Comparison of ENCODE assay signal across 11 mouse cellular contexts in the genomic region with DNA sequence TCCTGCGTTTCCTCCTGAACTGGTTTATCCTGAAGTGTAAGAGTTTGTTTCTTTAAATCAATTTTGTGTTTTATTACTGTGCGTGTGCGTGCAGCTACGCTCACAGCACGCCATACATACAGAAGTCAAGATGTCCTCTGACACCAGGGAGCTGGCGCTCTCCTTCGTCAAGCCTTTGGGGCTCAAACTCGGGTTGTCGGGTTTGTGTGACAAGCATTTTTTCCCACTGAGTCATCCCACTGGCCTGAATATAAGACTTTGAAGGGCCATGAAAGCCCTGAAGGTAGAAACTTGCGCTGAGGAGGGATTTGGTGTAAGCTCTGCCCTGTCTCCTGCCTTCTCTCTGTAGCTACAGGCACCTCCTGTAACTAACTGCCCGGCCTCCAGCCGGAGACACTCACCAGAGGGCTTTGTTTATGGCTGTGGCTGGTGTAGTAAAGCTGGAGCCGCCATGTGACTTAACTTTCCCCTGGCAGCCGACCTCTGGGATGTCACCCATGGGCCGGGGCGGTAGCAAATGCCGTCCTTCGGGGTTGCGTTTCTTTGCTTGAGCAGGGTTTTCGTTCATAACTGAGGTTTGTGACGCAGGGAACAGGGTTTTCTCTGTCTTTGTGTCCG. TPM values are rescaled to one million over a fixed set of nuclear protein-coding genes. Genes with fewer than 3 reads are reported as not detected.
A peak's percentile ranks its signal among the peaks of the same experiment; 100 is the strongest.
DNase-seq lines count a peak whose midpoint lies in the region; ATAC-seq lines count a peak whose summit lies in the region.
"Had no signal": no experiment of that assay in that cellular context is flagged by ENCODE, and none has a peak within 500 bp of the region (broad histone marks: within the 10 kb centered on the region; RNA-seq: fewer than 3 reads in every experiment).

No protein-coding gene starts in this region.

- peaks cover 11% of the 10 kb centered on the region; the same call in 1 of the 2 replicates for H3K36me3 ChIP-seq in heart, embryonic 15.5 days
- H3K36me3 ChIP-seq in liver, embryonic 12.5 days = peaks cover 42% of the 10 kb centered on the region

- WGBS in heart, embryonic 15.5 days = 44% methylated on average over 22 of the region's 22 CpGs
- 75% methylated on average over 22 of the region's 22 CpGs for WGBS in liver, embryonic 12.5 days (ENCODE audit: insufficient replicate concordance)

- peaks cover 95% of the 10 kb centered on the region for H3K4me1 ChIP-seq in heart, embryonic 15.5 days (replicated peaks)
- peaks cover 89% of the 10 kb centered on the region for H3K4me1 ChIP-seq in liver, embryonic 12.5 days

- no peaks in the 10 kb centered on the region for H3K27me3 ChIP-seq in heart, embryonic 15.5 days
- H3K27me3 ChIP-seq in liver, embryonic 12.5 days (replicated peaks) = no peaks in the 10 kb centered on the region
- H3K27me3 ChIP-seq: CH12.LX had no signal

- peak; percentile 64 for DNase-seq in gastrocnemius, adult 18-20 months (ENCODE audit: low spot score)
- DNase-seq in gastrocnemius, postnatal 10 days = no peak
- peak; percentile 78 for DNase-seq in Muller cell, postnatal 12 days (ENCODE audit: inconsistent ontology term)
- DNase-seq in spleen, adult 18-20 months = no peak
- no peak for DNase-seq in spleen, postnatal 14 days (ENCODE audit: low spot score in 2 of 2)
- no peak for DNase-seq in thymus, postnatal 10 days (ENCODE audit: low spot score in 2 of 2)

- H3K4me3 ChIP-seq in heart, embryonic 15.5 days = no peak overlapping the region
- no peak overlapping the region for H3K4me3 ChIP-seq in liver, embryonic 12.5 days

- H3K4me2 ChIP-seq in heart, embryonic 15.5 days = peak overlapping the region; percentile 38
- H3K4me2 ChIP-seq in liver, embryonic 12.5 days = no peak overlapping the region

- ATAC-seq in heart, embryonic 15.5 days (replicated peaks; ENCODE audit: insufficient number of reproducible peaks, insufficient read depth, low FRiP score, low read depth) = no peak
- no peak for ATAC-seq in liver, embryonic 12.5 days

- H3K27ac ChIP-seq in heart, embryonic 15.5 days = peak overlapping the region; percentile 95
- H3K27ac ChIP-seq in liver, embryonic 12.5 days = peak overlapping the region; percentile 55; the same call in 1 of the 2 replicates

- H3K9me3 ChIP-seq in heart, embryonic 15.5 days (replicated peaks) = no peaks in the 10 kb centered on the region
- H3K9me3 ChIP-seq in liver, embryonic 12.5 days (replicated peaks) = no peaks in the 10 kb centered on the region

- H3K9ac ChIP-seq in heart, embryonic 15.5 days = peak overlapping the region; percentile 46
- H3K9ac ChIP-seq in liver, embryonic 12.5 days = no peak overlapping the region

RNA-seq across cellular contexts. Expression of gene Cyp17a1, which starts 30.7 kb away (rescaled TPM):
- total RNA-seq in gastrocnemius, adult 18-20 months (2021) = not detected
- not detected for total RNA-seq in gastrocnemius, postnatal 10 days (2021)
- 0.89 and 1.2 TPM in 2 replicates for polyA plus RNA-seq in heart, embryonic 15.5 days (2015; fragmentation: Nextera tagmentation; extraction: Ambion mirVana)
- polyA plus RNA-seq in liver, embryonic 12.5 days (2016; fragmentation: Nextera tagmentation; extraction: Ambion mirVana) = 0.06 TPM in 1 of 2 replicates, not detected in the other
- total RNA-seq: CH12.LX; common myeloid progenitor, adult 5-6 weeks; left cerebral cortex, postnatal 14 days had no signal

RNA-seq across cellular contexts. Expression of gene Wbp1l, which starts 43.4 kb away (rescaled TPM):
- total RNA-seq in gastrocnemius, adult 18-20 months (2021) = 100 to 1,000 TPM in 1 of 2 experiments, 10 to 100 TPM in 1; 66.2 to 116 TPM
- total RNA-seq in gastrocnemius, postnatal 10 days (2021) = 10 to 100 TPM; 38.3 to 41.6 TPM
- polyA plus RNA-seq in heart, embryonic 15.5 days (2015; fragmentation: Nextera tagmentation; extraction: Ambion mirVana) = 51.6 and 58.6 TPM in 2 replicates
- polyA plus RNA-seq in liver, embryonic 12.5 days (2016; fragmentation: Nextera tagmentation; extraction: Ambion mirVana) = 24.4 and 24.9 TPM in 2 replicates

RNA-seq across cellular contexts. Expression of gene Borcs7, which starts 47.5 kb away (rescaled TPM):
- total RNA-seq in gastrocnemius, adult 18-20 months (2021) = 10 to 100 TPM; 12.3 to 12.6 TPM
- total RNA-seq in gastrocnemius, postnatal 10 days (2021) = 10 to 100 TPM; 14.6 to 16.9 TPM
- polyA plus RNA-seq in heart, embryonic 15.5 days (2015; fragmentation: Nextera tagmentation; extraction: Ambion mirVana) = 15.5 and 15.7 TPM in 2 replicates
- polyA plus RNA-seq in liver, embryonic 12.5 days (2016; fragmentation: Nextera tagmentation; extraction: Ambion mirVana) = 7.4 and 7.7 TPM in 2 replicates

Comparison
In these comparisons a context has a peak if more than half of its experiments do, and no peak if none do; other contexts are left out.
1. DNase-seq: peak in gastrocnemius, adult 18-20 months (single experiment) and Muller cell, postnatal 12 days (single experiment); none in gastrocnemius, postnatal 10 days (single experiment), spleen, adult 18-20 months (0 of 2), spleen, postnatal 14 days (0 of 2) and thymus, postnatal 10 days (0 of 2).